Mouse (Mus musculus): Measurements from ENCODE around the gene Dnajc13.

DNA sequence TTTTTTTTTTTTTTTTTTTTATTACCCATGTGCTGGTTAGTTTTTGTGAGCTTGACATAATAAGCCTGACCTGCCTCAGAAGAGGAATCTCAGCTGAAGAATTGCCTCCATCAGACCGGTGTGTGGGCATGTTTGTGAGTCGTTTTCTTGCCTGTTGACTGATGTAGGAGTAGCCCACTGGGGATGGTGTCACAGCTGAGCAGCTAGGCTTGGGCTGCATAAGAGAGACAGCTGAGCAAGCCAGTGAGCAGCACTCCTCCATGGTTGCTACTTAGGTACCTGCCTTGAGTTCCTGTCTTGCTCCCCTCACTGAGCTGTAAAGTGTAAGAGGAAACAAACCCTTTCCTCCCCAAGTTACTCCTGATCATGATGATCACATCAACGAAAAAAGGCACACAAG lies 7.2 kb upstream of the Dnajc13 start:
- no peak for TF ChIP-seq CTCF (conservative IDR thresholded peaks at IDR 0.05; ENCODE audit: low read length)
- TF ChIP-seq NANOG (IDR thresholded peaks at IDR 0.05; ENCODE audit: borderline replicate concordance, low read length): no peak

Measured in E14TG2a.4 (cell line).